Mouse (Mus musculus): ENCODE measurements around the gene Apbb1. TPM values are rescaled to one million over a fixed set of nuclear protein-coding genes. Genes with fewer than 3 reads are reported as not detected.

Gene Apbb1
- polyA plus RNA-seq, 1 experiment from 2014 or later: 59.7 TPM

- 27% methylated on average over 12 of the region's 12 CpGs for WGBS
- peaks cover 6% of the 10 kb centered on the region for H3K36me3 ChIP-seq (replicated peaks; ENCODE audit: control insufficient read depth, insufficient read depth, low read depth, low read length)
- no peaks in the 10 kb centered on the region; the same call in 1 of the 2 replicates for H3K4me1 ChIP-seq (ENCODE audit: control insufficient read depth, insufficient read depth, low read length)
- no peak overlapping the region for H3K27ac ChIP-seq (replicated peaks; ENCODE audit: low read depth, low read length)
- H3K4me2 ChIP-seq (ENCODE audit: low read depth, low read length): no peak overlapping the region
- ATAC-seq (replicated peaks; ENCODE audit: insufficient number of reproducible peaks, low FRiP score, low TSS enrichment, low read depth): 0 out of 2 replicates have a peak, but pooled peaks have one; percentile 37
- H3K9ac ChIP-seq (replicated peaks; ENCODE audit: low read length): 0 out of 2 replicates have a peak overlapping the region, but pooled peaks have one; percentile 18
- H3K4me3 ChIP-seq (ENCODE audit: low read depth, low read length): no peak overlapping the region
- no peak for DNase-seq (ENCODE audit: low spot score)
- H3K27me3 ChIP-seq (ENCODE audit: control insufficient read depth, insufficient read depth, low read length): no peaks in the 10 kb centered on the region
- no peaks in the 10 kb centered on the region for H3K9me3 ChIP-seq (replicated peaks; ENCODE audit: control insufficient read depth, low read length)
Measured at GRCm38 (mm10) chr7:105569512-105570496, 11.6 kb downstream of the Apbb1 start.

- Histone ChIP-seq H3K9ac (replicated peaks; ENCODE audit: low read length) (0 out of 2 replicates have a peak overlapping the region, but pooled peaks have one; percentile 18), H3K27me3 (ENCODE audit: control insufficient read depth, insufficient read depth, low read length) (no peaks in the 10 kb centered on the region), H3K4me1 (ENCODE audit: control insufficient read depth, insufficient read depth, low read length) (no peaks in the 10 kb centered on the region; the same call in 1 of the 2 replicates), H3K36me3 (replicated peaks; ENCODE audit: control insufficient read depth, insufficient read depth, low read depth, low read length) (peaks cover 6% of the 10 kb centered on the region), H3K27ac (replicated peaks; ENCODE audit: low read depth, low read length) (no peak overlapping the region), H3K4me3 (ENCODE audit: low read depth, low read length) (no peak overlapping the region), H3K4me2 (ENCODE audit: low read depth, low read length) (no peak overlapping the region), H3K9me3 (replicated peaks; ENCODE audit: control insufficient read depth, low read length) (no peaks in the 10 kb centered on the region)
- DNase-seq (ENCODE audit: low spot score) (peak; percentile 73), ATAC-seq (replicated peaks; ENCODE audit: insufficient number of reproducible peaks, low FRiP score, low TSS enrichment, low read depth) (peak; percentile 88)
- 2% methylated on average over 6 of the region's 6 CpGs for WGBS
Measured at GRCm38 (mm10) chr7:105568988-105569471, 12.4 kb downstream of the Apbb1 start.

GRCm38 (mm10) chr7:105568583-105568982 lies 12.9 kb downstream of the Apbb1 start:
- DNase-seq (ENCODE audit: low spot score) (no peak), ATAC-seq (replicated peaks; ENCODE audit: insufficient number of reproducible peaks, low FRiP score, low TSS enrichment, low read depth) (peak; percentile 61)
- Histone ChIP-seq H3K27ac (replicated peaks; ENCODE audit: low read depth, low read length) (no peak overlapping the region), H3K36me3 (replicated peaks; ENCODE audit: control insufficient read depth, insufficient read depth, low read depth, low read length) (peaks cover 5% of the 10 kb centered on the region), H3K4me1 (ENCODE audit: control insufficient read depth, insufficient read depth, low read length) (no peaks in the 10 kb centered on the region; the same call in 1 of the 2 replicates), H3K4me3 (ENCODE audit: low read depth, low read length) (no peak overlapping the region), H3K27me3 (ENCODE audit: control insufficient read depth, insufficient read depth, low read length) (no peaks in the 10 kb centered on the region), H3K9me3 (replicated peaks; ENCODE audit: control insufficient read depth, low read length) (no peaks in the 10 kb centered on the region), H3K4me2 (ENCODE audit: low read depth, low read length) (peak overlapping the region; percentile 10; the same call in 1 of the 2 replicates), H3K9ac (replicated peaks; ENCODE audit: low read length) (no peak overlapping the region)
- WGBS: 25% methylated on average over 7 of the region's 7 CpGs

GRCm38 (mm10) chr7:105565071-105565836 lies 16.2 kb downstream of the Apbb1 start:
- H3K9ac ChIP-seq (replicated peaks; ENCODE audit: low read length): no peak overlapping the region
- H3K4me1 ChIP-seq (ENCODE audit: control insufficient read depth, insufficient read depth, low read length): no peaks in the 10 kb centered on the region; the same call in 1 of the 2 replicates
- peaks cover 3% of the 10 kb centered on the region for H3K36me3 ChIP-seq (replicated peaks; ENCODE audit: control insufficient read depth, insufficient read depth, low read depth, low read length)
- no peaks in the 10 kb centered on the region for H3K27me3 ChIP-seq (ENCODE audit: control insufficient read depth, insufficient read depth, low read length)
- ATAC-seq (replicated peaks; ENCODE audit: insufficient number of reproducible peaks, low FRiP score, low TSS enrichment, low read depth): no peak
- WGBS: 80% methylated on average over 17 of the region's 17 CpGs
- no peaks in the 10 kb centered on the region for H3K9me3 ChIP-seq (replicated peaks; ENCODE audit: control insufficient read depth, low read length)
- no peak overlapping the region for H3K4me3 ChIP-seq (ENCODE audit: low read depth, low read length)
- no peak for DNase-seq (ENCODE audit: low spot score)
- H3K4me2 ChIP-seq (ENCODE audit: low read depth, low read length): no peak overlapping the region
- H3K27ac ChIP-seq (replicated peaks; ENCODE audit: low read depth, low read length): no peak overlapping the region

GRCm38 (mm10) chr7:105563367-105563766 lies 18.1 kb downstream of the Apbb1 start:
- H3K4me2 ChIP-seq (ENCODE audit: low read depth, low read length): no peak overlapping the region
- no peaks in the 10 kb centered on the region for H3K9me3 ChIP-seq (replicated peaks; ENCODE audit: control insufficient read depth, low read length)
- ATAC-seq (replicated peaks; ENCODE audit: insufficient number of reproducible peaks, low FRiP score, low TSS enrichment, low read depth) (no peak), DNase-seq (ENCODE audit: low spot score) (no peak)
- H3K4me1 ChIP-seq (ENCODE audit: control insufficient read depth, insufficient read depth, low read length): no peaks in the 10 kb centered on the region
- no peak overlapping the region for H3K9ac ChIP-seq (replicated peaks; ENCODE audit: low read length)
- 90% methylated on average over 3 of the region's 3 CpGs for WGBS
- no peak overlapping the region for H3K27ac ChIP-seq (replicated peaks; ENCODE audit: low read depth, low read length)
- H3K4me3 ChIP-seq (ENCODE audit: low read depth, low read length): no peak overlapping the region
- H3K36me3 ChIP-seq (replicated peaks; ENCODE audit: control insufficient read depth, insufficient read depth, low read depth, low read length): peaks cover 3% of the 10 kb centered on the region
- H3K27me3 ChIP-seq (ENCODE audit: control insufficient read depth, insufficient read depth, low read length): no peaks in the 10 kb centered on the region

- no peaks in the 10 kb centered on the region for H3K9me3 ChIP-seq (replicated peaks; ENCODE audit: control insufficient read depth, low read length)
- no peak for ATAC-seq (replicated peaks; ENCODE audit: insufficient number of reproducible peaks, low FRiP score, low TSS enrichment, low read depth)
- H3K27me3 ChIP-seq (ENCODE audit: control insufficient read depth, insufficient read depth, low read length): no peaks in the 10 kb centered on the region
- no peak overlapping the region for H3K9ac ChIP-seq (replicated peaks; ENCODE audit: low read length)
- no peak for DNase-seq (ENCODE audit: low spot score)
- H3K4me3 ChIP-seq (ENCODE audit: low read depth, low read length): no peak overlapping the region
- peaks cover under 1% of the 10 kb centered on the region for H3K36me3 ChIP-seq (replicated peaks; ENCODE audit: control insufficient read depth, insufficient read depth, low read depth, low read length)
- no peak overlapping the region for H3K27ac ChIP-seq (replicated peaks; ENCODE audit: low read depth, low read length)
- H3K4me2 ChIP-seq (ENCODE audit: low read depth, low read length): no peak overlapping the region
- 95% methylated on average over 3 of the region's 3 CpGs for WGBS
- no peaks in the 10 kb centered on the region for H3K4me1 ChIP-seq (ENCODE audit: control insufficient read depth, insufficient read depth, low read length)
Measured at GRCm38 (mm10) chr7:105562317-105562716, 19.1 kb downstream of the Apbb1 start.

- Histone ChIP-seq H3K9me3 (replicated peaks; ENCODE audit: control insufficient read depth, low read length) (no peaks in the 10 kb centered on the region), H3K4me1 (ENCODE audit: control insufficient read depth, insufficient read depth, low read length) (no peaks in the 10 kb centered on the region), H3K4me3 (ENCODE audit: low read depth, low read length) (no peak overlapping the region), H3K9ac (replicated peaks; ENCODE audit: low read length) (no peak overlapping the region), H3K27ac (replicated peaks; ENCODE audit: low read depth, low read length) (no peak overlapping the region), H3K36me3 (replicated peaks; ENCODE audit: control insufficient read depth, insufficient read depth, low read depth, low read length) (no peaks in the 10 kb centered on the region; the same call in 1 of the 2 replicates), H3K27me3 (ENCODE audit: control insufficient read depth, insufficient read depth, low read length) (no peaks in the 10 kb centered on the region), H3K4me2 (ENCODE audit: low read depth, low read length) (no peak overlapping the region)
- WGBS: 93% methylated on average over 9 of the region's 9 CpGs
- DNase-seq (ENCODE audit: low spot score): no peak
- ATAC-seq (replicated peaks; ENCODE audit: insufficient number of reproducible peaks, low FRiP score, low TSS enrichment, low read depth): no peak
Measured at GRCm38 (mm10) chr7:105559016-105559415, 22.4 kb downstream of the Apbb1 start.
